Mouse (Mus musculus) myocyte (in vitro differentiated cells): ENCODE results near the gene Xylt1.

Experiments
- CEBPB ChIP-seq: IDR thresholded peaks from 2 replicates; pipeline ENCODE4 v1.6.1; 2011; ENCODE audit warnings: mild to moderate bottlenecking, moderate library complexity; ENCODE audit not compliant: poor library complexity, insufficient read depth, severe bottlenecking
- E2F4 ChIP-seq: IDR thresholded peaks from one replicate; pipeline ENCODE4 v1.6.1; 2011; ENCODE audit warnings: mild to moderate bottlenecking, control low read depth, moderate library complexity; ENCODE audit not compliant: insufficient read depth
- MYOD1 ChIP-seq, 3 experiments: IDR thresholded peaks; one replicate each; pipeline ENCODE4 v1.6.1; 2011; ENCODE audit warnings: control low read depth in 2 of 3, low read depth in 2 of 3, mild to moderate bottlenecking in 2 of 3, moderate library complexity in 1 of 3; ENCODE audit not compliant: insufficient read length in 2 of 3, control insufficient read depth in 1 of 3
- POLR2A ChIP-seq: IDR thresholded peaks from one replicate; pipeline ENCODE4 v1.6.1; 2011; ENCODE audit warnings: low read depth, mild to moderate bottlenecking, control low read depth, moderate library complexity; ENCODE audit not compliant: insufficient read length
- POLR2AphosphoS2 ChIP-seq: IDR thresholded peaks from one replicate; pipeline ENCODE4 v1.6.1; 2011; ENCODE audit warnings: low read depth, control low read depth; ENCODE audit not compliant: insufficient read length
- SRF ChIP-seq: IDR thresholded peaks from one replicate; pipeline ENCODE4 v1.6.1; 2011; ENCODE audit warnings: low read depth; ENCODE audit not compliant: control insufficient read depth, insufficient read length
- TCF12 ChIP-seq: IDR thresholded peaks from one replicate; pipeline ENCODE4 v1.6.1; 2011; ENCODE audit warnings: mild to moderate bottlenecking, control low read depth; ENCODE audit not compliant: poor library complexity, insufficient read depth, severe bottlenecking
- USF1 ChIP-seq: IDR thresholded peaks from one replicate; pipeline ENCODE4 v1.6.1; 2011; ENCODE audit warnings: low read depth, mild to moderate bottlenecking, control low read depth, moderate library complexity

DNA sequence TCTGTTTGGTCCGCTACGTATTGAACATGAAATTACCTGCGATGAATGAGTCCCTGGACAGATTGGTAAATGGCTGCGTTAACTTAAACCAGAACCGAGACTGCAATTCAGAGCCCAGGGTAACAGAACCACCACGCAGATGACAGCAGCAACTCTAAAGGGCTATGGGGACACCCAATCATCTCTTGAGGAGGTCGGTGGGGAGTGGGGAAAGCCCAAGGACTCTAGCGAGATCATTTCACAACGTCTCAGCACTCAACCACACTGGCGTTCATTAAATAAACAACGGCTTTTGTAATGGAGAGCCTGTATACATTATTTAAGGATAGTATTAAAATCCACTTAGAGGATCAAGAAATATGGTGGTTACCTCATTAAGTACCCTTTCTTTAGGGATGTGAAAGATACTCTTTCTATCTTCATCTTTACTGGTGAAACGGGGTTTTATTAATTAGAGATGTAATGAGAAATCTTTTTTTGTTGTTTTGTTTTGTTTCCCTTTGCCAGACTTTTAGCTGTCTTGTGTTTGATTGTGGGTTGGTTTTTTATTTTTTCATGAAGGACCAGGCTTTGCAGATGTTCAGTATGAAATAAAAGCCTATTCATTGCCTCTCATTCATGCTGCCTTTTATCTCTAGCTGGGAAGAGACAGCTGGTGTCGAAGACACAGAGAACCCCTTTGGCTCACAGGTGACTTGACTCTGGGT lies 12.2 kb downstream of the Xylt1 start:
- TF ChIP-seq POLR2A (no peak), POLR2AphosphoS2 (no peak), TCF12 (no peak), MYOD1 (IDR thresholded peaks at IDR 0.05; ENCODE audit: control insufficient read depth in 1 of 3, insufficient read length in 2 of 3, low read depth in 2 of 3) (no peak), SRF (no peak), E2F4 (no peak), CEBPB (no peak), USF1 (no peak)
